Mouse (Mus musculus) heart, postnatal 0 days (tissue): ENCODE measurements around the gene Pigf. TPM values are rescaled to one million over a fixed set of nuclear protein-coding genes. Genes with fewer than 3 reads are reported as not detected.

Experiments used
- ATAC-seq: fragments of 200-750 bp; cut with Nextera tagmentation; 2 replicates; pipeline ENCODE4 v1.8.0; 2017; ENCODE audit warnings: low read depth, moderate number of reproducible peaks, moderate library complexity; ENCODE audit not compliant: insufficient read depth
- DNase-seq: peaks from one replicate; pipeline ENCODE4 v3.0.0-alpha.2; 2016; ENCODE audit warnings: low spot score
- H3K27ac ChIP-seq: fragments of 300-500 bp; sonication (generic); 2 replicates; pipeline ENCODE4 v1.5.1; 2014; ENCODE audit warnings: low read depth, mild to moderate bottlenecking
- H3K27me3 ChIP-seq: fragments of 300-500 bp; sonication (generic); 2 replicates; pipeline ENCODE4 v1.6.1; 2014; ENCODE audit warnings: low read length, mixed read lengths; ENCODE audit not compliant: control insufficient read depth, insufficient read depth
- H3K36me3 ChIP-seq: fragments of 300-500 bp; sonication (generic); replicated peaks from 2 replicates; pipeline ENCODE4 v1.6.1; 2014; ENCODE audit warnings: low read length, mixed read lengths; ENCODE audit not compliant: control insufficient read depth, insufficient read depth
- H3K4me1 ChIP-seq: fragments of 300-500 bp; sonication (generic); 2 replicates; pipeline ENCODE4 v1.6.1; 2014; ENCODE audit warnings: antibody characterized with exemption; ENCODE audit not compliant: control insufficient read depth, insufficient read depth
- H3K4me2 ChIP-seq: fragments of 300-500 bp; sonication (generic); 2 replicates; pipeline ENCODE4 v1.6.1; 2014; ENCODE audit warnings: low read depth, mild to moderate bottlenecking, low read length, moderate library complexity
- H3K4me3 ChIP-seq: fragments of 300-500 bp; sonication (generic); 2 replicates; pipeline ENCODE4 v1.5.1; 2014; ENCODE audit warnings: low read depth, low read length
- H3K9ac ChIP-seq: fragments of 300-500 bp; sonication (generic); replicated peaks from 2 replicates; pipeline ENCODE4 v1.6.1; 2014; ENCODE audit warnings: low read depth, low read length, mixed read lengths
- H3K9me3 ChIP-seq: fragments of 300-500 bp; sonication (generic); replicated peaks from 2 replicates; pipeline ENCODE4 v1.6.1; 2016; ENCODE audit warnings: low read length; ENCODE audit not compliant: control insufficient read depth
- CTCF ChIP-seq: IDR thresholded peaks from 2 replicates; pipeline ENCODE4 v1.5.1; 2016; ENCODE audit warnings: antibody characterized with exemption, control low read depth, low read depth
- EP300 ChIP-seq: IDR thresholded peaks from 2 replicates; pipeline ENCODE4 v1.6.1; 2016; ENCODE audit warnings: antibody characterized with exemption, low read depth
- WGBS: fragments of 180-500 bp; shearing (Covaris S2); extraction: QIAGEN DNeasy Blood & Tissue Kit; methylation state at CpG from one replicate; pipeline ENCODE4 v1.1.7; 2014; 5-methylcytosine and 5-hydroxymethylcytosine counted together
- polyA plus RNA-seq: library from polyadenylated mRNA; unstranded; fragments of >200 nt; fragmentation: Nextera tagmentation; extraction: Ambion mirVana; gene quantifications from 2 replicates; pipeline ENCODE4 v1.2.1, GENCODE M21; 2015
- total RNA-seq: library from RNA; depleted of rRNA; stranded (reverse); fragments of >200 nt; gene quantifications from 2 replicates; pipeline ENCODE4 v1.2.3, GENCODE M21; 2014; ENCODE audit warnings: low replicate concordance

Pigf gene
- total and polyA plus RNA-seq, 2 experiments from 2014 or later, result 9.0 to 10.1 TPM

- Histone ChIP-seq H3K27me3 (no peaks in the 10 kb centered on the region), H3K4me3 (no peak overlapping the region), H3K27ac (no peak overlapping the region), H3K4me2 (no peak overlapping the region), H3K9ac (no peak overlapping the region; the same call in 1 of the 2 replicates), H3K4me1 (peaks cover 40% of the 10 kb centered on the region), H3K36me3 (peaks cover 48% of the 10 kb centered on the region), H3K9me3 (no peaks in the 10 kb centered on the region)
- 57% methylated on average over 5 of the region's 5 CpGs for WGBS
- ATAC-seq, result no peak
- DNase-seq, result no peak
- TF ChIP-seq EP300 (no peak), CTCF (no peak)
These were observed 54.2 kb downstream of the Pigf start for GRCm38 (mm10) chr17:86971036-86971435.

GRCm38 (mm10) chr17:86970026-86970750 is 55.0 kb downstream of the Pigf start:
- ATAC-seq, result no peak
- WGBS, result 93% methylated on average over 15 of the region's 15 CpGs
- no peaks in the 10 kb centered on the region for H3K27me3 ChIP-seq
- H3K27ac ChIP-seq, result no peak overlapping the region
- H3K36me3 ChIP-seq, result peaks cover 40% of the 10 kb centered on the region
- no peaks in the 10 kb centered on the region for H3K9me3 ChIP-seq
- no peak overlapping the region for H3K4me2 ChIP-seq
- DNase-seq, result no peak
- TF ChIP-seq EP300 (no peak), CTCF (no peak)
- H3K4me1 ChIP-seq, result peaks cover 46% of the 10 kb centered on the region
- no peak overlapping the region for H3K9ac ChIP-seq
- no peak overlapping the region for H3K4me3 ChIP-seq

- no peaks in the 10 kb centered on the region for H3K9me3 ChIP-seq
These were observed 55.6 kb downstream of the Pigf start for GRCm38 (mm10) chr17:86969582-86969981.

GRCm38 (mm10) chr17:86968581-86968980 is 56.6 kb downstream of the Pigf start:
- no peak for TF ChIP-seq EP300
- no peak for TF ChIP-seq CTCF
- Histone ChIP-seq H3K4me3 (peak overlapping the region; percentile 0; the same call in 1 of the 2 replicates), H3K4me1 (peaks cover 51% of the 10 kb centered on the region), H3K27ac (peak overlapping the region; percentile 87), H3K4me2 (peak overlapping the region; percentile 51), H3K36me3 (peaks cover 23% of the 10 kb centered on the region), H3K9me3 (no peaks in the 10 kb centered on the region), H3K9ac (no peak overlapping the region), H3K27me3 (no peaks in the 10 kb centered on the region)
- WGBS, result 35% methylated on average over 5 of the region's 5 CpGs
- ATAC-seq (peak; percentile 36), DNase-seq (peak; percentile 30)

More at GRCm38 (mm10) chr17:86969582-86969981, 55.6 kb downstream of the Pigf start:
- H3K4me2 ChIP-seq, result no peak overlapping the region
- peaks cover 33% of the 10 kb centered on the region for H3K36me3 ChIP-seq
- TF ChIP-seq EP300 (no peak), CTCF (no peak)
- H3K4me3 ChIP-seq, result no peak overlapping the region
- ATAC-seq (no peak), DNase-seq (no peak)
- 0 out of 2 replicates have a peak overlapping the region, but pooled peaks have one; percentile 87 for H3K27ac ChIP-seq
- WGBS, result 65% methylated on average over 5 of the region's 5 CpGs
- H3K9ac ChIP-seq, result no peak overlapping the region
- H3K4me1 ChIP-seq, result peaks cover 51% of the 10 kb centered on the region
- H3K27me3 ChIP-seq, result no peaks in the 10 kb centered on the region

GRCm38 (mm10) chr17:86967536-86968525 is 57.4 kb downstream of the Pigf start:
- H3K27ac ChIP-seq, result peak overlapping the region; percentile 87
- 40% methylated on average over 10 of the region's 10 CpGs for WGBS
- H3K27me3 ChIP-seq, result no peaks in the 10 kb centered on the region
- no peak for TF ChIP-seq EP300
- TF ChIP-seq CTCF, result no peak
- H3K36me3 ChIP-seq, result peaks cover 19% of the 10 kb centered on the region
- DNase-seq (peak; percentile 65), ATAC-seq (no peak)
- peaks cover 51% of the 10 kb centered on the region for H3K4me1 ChIP-seq
- H3K9me3 ChIP-seq, result no peaks in the 10 kb centered on the region
- H3K9ac ChIP-seq, result no peak overlapping the region
- peak overlapping the region; percentile 51 for H3K4me2 ChIP-seq
- H3K4me3 ChIP-seq, result peak overlapping the region; percentile 0; the same call in 1 of the 2 replicates
